Mouse (Mus musculus): Measurements from ENCODE around the gene Gpr152.
"Not testable (repeated sequence)": the region's sequence is repeated elsewhere in the genome, so short reads cannot be mapped to it uniquely, and the experiment has no call there.

Gpr152 gene

GRCm38 (mm10) chr19:4112063-4112960 lies 27.3 kb upstream of the Gpr152 start:
- no peak for DNase-seq (ENCODE audit: low spot score)

GRCm38 (mm10) chr19:4113186-4113805 lies 26.3 kb upstream of the Gpr152 start:
- peak; percentile 80 for DNase-seq (ENCODE audit: low spot score)

GRCm38 (mm10) chr19:4113806-4114230 lies 25.8 kb upstream of the Gpr152 start:
- DNase-seq (ENCODE audit: low spot score): no peak

GRCm38 (mm10) chr19:4114551-4114950 lies 25.0 kb upstream of the Gpr152 start:
- DNase-seq (ENCODE audit: low spot score): no peak

- no peak for DNase-seq (ENCODE audit: low spot score)
Measured at GRCm38 (mm10) chr19:4115144-4115543, 24.4 kb upstream of the Gpr152 start.

- no peak for DNase-seq (ENCODE audit: low spot score)
Measured at GRCm38 (mm10) chr19:4115816-4116215, 23.8 kb upstream of the Gpr152 start.

- no peak for DNase-seq (ENCODE audit: low spot score)
Measured at GRCm38 (mm10) chr19:4117006-4117405, 22.6 kb upstream of the Gpr152 start.

- no peak for DNase-seq (ENCODE audit: low spot score)
Measured at GRCm38 (mm10) chr19:4118350-4118749, 21.2 kb upstream of the Gpr152 start.

- DNase-seq (ENCODE audit: low spot score): no peak
Measured at GRCm38 (mm10) chr19:4119716-4120487, 19.7 kb upstream of the Gpr152 start.

GRCm38 (mm10) chr19:4120496-4120895 lies 19.1 kb upstream of the Gpr152 start:
- no peak for DNase-seq (ENCODE audit: low spot score)

GRCm38 (mm10) chr19:4121097-4121805 lies 18.3 kb upstream of the Gpr152 start:
- DNase-seq (ENCODE audit: low spot score): peak; percentile 96

- DNase-seq (ENCODE audit: low spot score): not testable (repeated sequence)
Measured at GRCm38 (mm10) chr19:4121896-4122295, 17.7 kb upstream of the Gpr152 start.

GRCm38 (mm10) chr19:4122411-4123370 lies 16.9 kb upstream of the Gpr152 start:
- no peak for DNase-seq (ENCODE audit: low spot score)

- no peak for DNase-seq (ENCODE audit: low spot score)
Measured at GRCm38 (mm10) chr19:4124432-4124831, 15.2 kb upstream of the Gpr152 start.

GRCm38 (mm10) chr19:4125268-4125667 lies 14.3 kb upstream of the Gpr152 start:
- peak; percentile 31 for DNase-seq (ENCODE audit: low spot score)

GRCm38 (mm10) chr19:4125741-4126696 lies 13.6 kb upstream of the Gpr152 start, which contains the start of gene Aip:
Gene Aip (minus strand): TSS chr19:4125858.
- peak; percentile 99 for DNase-seq (ENCODE audit: low spot score)

GRCm38 (mm10) chr19:4126759-4127495 lies 12.7 kb upstream of the Gpr152 start:
- peak; percentile 33 for DNase-seq (ENCODE audit: low spot score)

GRCm38 (mm10) chr19:4129462-4129861 lies 10.1 kb upstream of the Gpr152 start:
- DNase-seq (ENCODE audit: low spot score): no peak

GRCm38 (mm10) chr19:4130106-4130505 lies 9.5 kb upstream of the Gpr152 start:
- no peak for DNase-seq (ENCODE audit: low spot score)
